Mouse (Mus musculus) stomach, embryonic 14.5 days (tissue): ENCODE measurements around the gene Rhov. TPM values are rescaled to one million over a fixed set of nuclear protein-coding genes. Genes with fewer than 3 reads are reported as not detected.

ENCODE experiments used
- polyA plus RNA-seq: library from polyadenylated mRNA; unstranded; fragments of >200 nt; fragmentation: Nextera tagmentation; extraction: Ambion mirVana; gene quantifications from 2 replicates; pipeline ENCODE4 v1.2.1, GENCODE M21; 2014

The Rhov gene
- polyA plus RNA-seq, 1 experiment from 2014 or later = 6.0 TPM

Other genes starting within 250 kb of the Rhov start
- 22.4 and 23.5 TPM in 2 replicates for gene Ccdc32, start 241.9 kb downstream of the Rhov start, polyA plus RNA-seq
- gene Rpusd2, start 236.5 kb downstream of the Rhov start, polyA plus RNA-seq = 3.0 and 4.1 TPM in 2 replicates
- gene Knl1, start 224.2 kb downstream of the Rhov start, polyA plus RNA-seq = 47.6 and 54.4 TPM in 2 replicates
- 41.7 and 43.9 TPM in 2 replicates for gene Rad51, start 158.5 kb downstream of the Rhov start, polyA plus RNA-seq
- 34.9 and 35.2 TPM in 2 replicates for gene Rmdn3, start 114.2 kb downstream of the Rhov start, polyA plus RNA-seq
- gene Gchfr, start 103.5 kb downstream of the Rhov start, polyA plus RNA-seq = 2.7 and 2.9 TPM in 2 replicates
- 0.27 and 0.30 TPM in 2 replicates for gene Gm14137, start 96.8 kb downstream of the Rhov start, polyA plus RNA-seq
- gene Zfyve19, start 62.7 kb downstream of the Rhov start, polyA plus RNA-seq = 44.3 and 44.4 TPM in 2 replicates
- 18.3 and 19.1 TPM in 2 replicates for gene Dnajc17, start 62.5 kb downstream of the Rhov start, polyA plus RNA-seq
- 0.67 and 1.00 TPM in 2 replicates for gene Ppp1r14d, start 41.4 kb downstream of the Rhov start, polyA plus RNA-seq
- 51.9 and 55.9 TPM in 2 replicates for gene Spint1, start 33.9 kb downstream of the Rhov start, polyA plus RNA-seq
- gene Vps18, start 17.5 kb upstream of the Rhov start, polyA plus RNA-seq = 10.9 and 12.8 TPM in 2 replicates
- gene Dll4, start 54.5 kb upstream of the Rhov start, polyA plus RNA-seq = 5.6 and 6.9 TPM in 2 replicates
- 0.20 TPM in 2 replicates for gene Chac1, start 80.0 kb upstream of the Rhov start, polyA plus RNA-seq
- 8.0 and 8.1 TPM in 2 replicates for gene Ino80, start 206.4 kb upstream of the Rhov start, polyA plus RNA-seq